Mouse (Mus musculus) cerebellum, adult 11-12 months (tissue): Measurements from ENCODE around the gene Mob4.
"Not testable (repeated sequence)": the region's sequence is repeated elsewhere in the genome, so short reads cannot be mapped to it uniquely, and the experiment has no call there.

Source experiments
- DNase-seq: peaks from one replicate; pipeline ENCODE4 v3.0.0; 2022

Mob4 gene

GRCm38 (mm10) chr1:55130943-55131401 lies at the start of gene Mob4:
Mob4 (plus strand) TSS chr1:55131231.
- DNase-seq = peak; percentile 93

GRCm38 (mm10) chr1:55082106-55082505 lies 48.9 kb upstream of the Mob4 start:
- DNase-seq = no peak

GRCm38 (mm10) chr1:55085781-55086366 lies 45.2 kb upstream of the Mob4 start:
- DNase-seq = no peak

- DNase-seq = peak; percentile 38
Observed at GRCm38 (mm10) chr1:55086868-55087400, 44.1 kb upstream of the Mob4 start.

GRCm38 (mm10) chr1:55087401-55087904 lies 43.6 kb upstream of the Mob4 start:
- peak; percentile 80 for DNase-seq

GRCm38 (mm10) chr1:55087932-55088610 lies 43.0 kb upstream of the Mob4 start, which contains the start of the genes Hspe1 and Hspd1:
Hspe1 (plus strand) TSS chr1:55088132.
Hspd1 (minus strand) TSS chr1:55088243.
- peak; percentile 99 for DNase-seq

- DNase-seq = no peak
Observed at GRCm38 (mm10) chr1:55088611-55089497, 42.2 kb upstream of the Mob4 start.

GRCm38 (mm10) chr1:55089498-55090064 lies 41.5 kb upstream of the Mob4 start:
- DNase-seq = no peak

GRCm38 (mm10) chr1:55092056-55092455 lies 39.0 kb upstream of the Mob4 start:
- DNase-seq = no peak

- DNase-seq = no peak
Observed at GRCm38 (mm10) chr1:55092469-55092868, 38.6 kb upstream of the Mob4 start.

GRCm38 (mm10) chr1:55106919-55107585 lies 24.0 kb upstream of the Mob4 start:
- DNase-seq = no peak

- DNase-seq = no peak
Observed at GRCm38 (mm10) chr1:55107644-55108043, 23.4 kb upstream of the Mob4 start.

GRCm38 (mm10) chr1:55108473-55108872 lies 22.6 kb upstream of the Mob4 start:
- no peak for DNase-seq

GRCm38 (mm10) chr1:55109066-55109766 lies 21.8 kb upstream of the Mob4 start:
- no peak for DNase-seq

GRCm38 (mm10) chr1:55123046-55123445 lies 8.0 kb upstream of the Mob4 start:
- DNase-seq = no peak

- DNase-seq = no peak
Observed at GRCm38 (mm10) chr1:55123561-55123960, 7.5 kb upstream of the Mob4 start.

- DNase-seq = not testable (repeated sequence)
Observed at GRCm38 (mm10) chr1:55124136-55124535, 6.9 kb upstream of the Mob4 start.

GRCm38 (mm10) chr1:55129716-55130115 lies 1.3 kb upstream of the Mob4 start:
- DNase-seq = no peak

GRCm38 (mm10) chr1:55130190-55130916 lies 678 bp upstream of the Mob4 start:
- DNase-seq = peak; percentile 22

- DNase-seq = no peak
Observed at GRCm38 (mm10) chr1:55131424-55132014, 488 bp downstream of the Mob4 start.
